Mouse (Mus musculus): ENCODE measurements at regions not wholly inside any gene's neighbourhood (a gene's known extent, or its start where the extent isn't known, plus 50 kb on each side); places are given as distances from the start of the nearest gene placed in this dataset.

DNA sequence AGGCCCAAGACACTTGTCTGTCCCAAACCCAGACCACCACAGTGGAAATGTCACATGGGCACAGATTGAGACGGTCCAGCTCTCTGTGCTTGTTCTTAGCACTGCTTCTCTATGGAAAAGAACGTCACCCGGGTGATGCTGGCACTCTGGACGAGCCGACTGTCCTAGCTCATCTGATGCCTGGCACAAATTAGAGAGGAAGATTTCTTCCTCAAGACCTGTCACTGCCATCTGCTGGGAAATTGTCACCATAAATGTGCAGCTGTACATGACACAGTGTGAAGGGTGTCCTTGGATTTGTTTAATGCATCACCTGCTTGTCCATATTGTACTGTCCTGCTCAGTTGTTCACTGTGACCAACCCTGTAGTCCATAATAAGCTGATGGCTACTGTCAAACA, 238.7 kb upstream of the 4931429L15Rik start:
- Histone ChIP-seq H3K4me1 (replicated peaks) (no peaks in the 10 kb centered on the region), H3K27me3 (peaks cover 32% of the 10 kb centered on the region), H3K27ac (no peak overlapping the region), H3K9ac (replicated peaks) (no peak overlapping the region), H3K36me3 (no peaks in the 10 kb centered on the region), H3K9me3 (peaks cover 8% of the 10 kb centered on the region; the same call in 1 of the 2 replicates), H3K4me3 (replicated peaks) (no peak overlapping the region), H3K4me2 (no peak overlapping the region)
- no peak for ATAC-seq (ENCODE audit: insufficient number of reproducible peaks, insufficient read depth, low FRiP score, low TSS enrichment, low read depth)
- 90% methylated on average over 5 of the region's 5 CpGs for WGBS

DNA sequence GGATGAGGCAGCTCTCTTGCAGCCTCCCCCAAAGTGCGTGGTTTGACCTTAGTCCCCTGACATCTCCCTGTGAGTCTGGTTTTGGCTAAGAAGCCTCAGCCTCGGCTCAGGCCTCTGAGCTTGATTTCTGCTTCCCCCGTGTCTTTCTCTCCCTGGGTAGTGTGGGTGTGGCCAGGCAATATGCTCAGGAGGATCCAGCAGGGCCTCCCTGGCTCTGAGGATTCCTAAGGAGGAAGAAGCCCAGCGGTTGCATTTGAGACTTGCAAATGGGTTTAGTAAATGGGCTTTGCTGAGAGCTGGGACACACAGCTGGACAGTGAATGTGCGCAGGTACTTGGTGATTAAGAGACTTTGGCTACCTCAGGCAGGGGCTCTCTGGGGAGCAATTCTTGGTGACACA, 238.0 kb upstream of the 4931429L15Rik start:
- no peak for ATAC-seq (ENCODE audit: insufficient number of reproducible peaks, insufficient read depth, low FRiP score, low TSS enrichment, low read depth)
- 33% methylated on average over 5 of the region's 5 CpGs for WGBS
- Histone ChIP-seq H3K27ac (no peak overlapping the region), H3K36me3 (no peaks in the 10 kb centered on the region), H3K4me3 (replicated peaks) (no peak overlapping the region), H3K4me2 (no peak overlapping the region), H3K9me3 (peaks cover 8% of the 10 kb centered on the region; the same call in 1 of the 2 replicates), H3K4me1 (replicated peaks) (no peaks in the 10 kb centered on the region), H3K9ac (replicated peaks) (no peak overlapping the region), H3K27me3 (peaks cover 33% of the 10 kb centered on the region)

DNA sequence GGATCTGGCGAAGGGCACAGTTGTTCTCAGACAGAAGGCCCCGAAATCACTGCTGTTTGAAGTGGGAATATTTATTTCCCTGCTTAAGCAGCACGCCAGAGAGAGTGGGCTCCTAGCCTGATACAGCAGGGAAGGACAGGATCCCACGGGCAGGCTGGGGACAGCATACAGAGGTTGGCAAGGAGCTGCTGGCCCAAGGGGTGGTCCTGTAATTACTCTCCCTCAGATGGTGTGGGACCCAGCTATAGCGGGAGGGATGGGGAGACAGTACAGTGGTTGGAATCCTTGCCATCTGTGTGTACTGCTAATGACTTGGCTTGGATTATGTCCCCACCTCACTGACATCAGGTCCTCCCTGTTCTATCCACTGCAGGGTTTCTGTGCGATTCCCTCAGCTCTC, 235.4 kb upstream of the 4931429L15Rik start:
- H3K27ac ChIP-seq = no peak overlapping the region
- ATAC-seq (ENCODE audit: insufficient number of reproducible peaks, insufficient read depth, low FRiP score, low TSS enrichment, low read depth) = no peak
- H3K4me3 ChIP-seq (replicated peaks) = no peak overlapping the region
- H3K4me2 ChIP-seq = no peak overlapping the region
- H3K36me3 ChIP-seq = no peaks in the 10 kb centered on the region
- peaks cover 8% of the 10 kb centered on the region; the same call in 1 of the 2 replicates for H3K9me3 ChIP-seq
- WGBS = 59% methylated on average over 6 of the region's 6 CpGs
- H3K4me1 ChIP-seq (replicated peaks) = no peaks in the 10 kb centered on the region
- H3K9ac ChIP-seq (replicated peaks) = no peak overlapping the region
- peaks cover 44% of the 10 kb centered on the region for H3K27me3 ChIP-seq

DNA sequence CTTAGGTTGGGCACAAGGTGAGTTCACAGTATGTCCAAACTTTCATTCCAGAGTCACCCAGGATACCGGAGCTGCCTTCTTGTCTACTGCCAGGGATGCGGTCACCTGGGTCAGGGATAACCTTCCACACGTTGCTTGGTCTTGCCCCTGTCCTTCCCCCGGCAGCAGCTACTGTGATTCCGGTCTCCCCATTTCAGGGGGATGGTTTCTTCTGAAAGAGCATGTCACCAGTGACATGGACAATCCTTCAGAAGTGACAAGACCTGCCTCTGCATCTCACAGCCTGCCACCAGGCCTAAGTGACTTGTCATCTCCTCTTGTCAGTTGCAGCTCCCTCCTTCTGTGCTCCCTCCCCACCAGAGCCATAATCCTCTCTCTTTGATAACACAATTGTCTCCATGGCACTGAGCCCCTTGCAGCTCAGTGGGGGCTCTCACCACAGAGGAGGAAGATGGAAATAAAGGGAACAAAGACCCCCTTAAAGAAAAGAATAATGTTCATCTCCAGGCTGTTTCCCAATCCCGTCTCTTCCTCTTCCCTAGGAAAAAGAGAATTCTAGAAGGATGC, 234.9 kb upstream of the 4931429L15Rik start:
- ATAC-seq (ENCODE audit: insufficient number of reproducible peaks, insufficient read depth, low FRiP score, low TSS enrichment, low read depth) = no peak
- no peak overlapping the region for H3K4me3 ChIP-seq (replicated peaks)
- peaks cover 46% of the 10 kb centered on the region for H3K27me3 ChIP-seq
- no peak overlapping the region for H3K9ac ChIP-seq (replicated peaks)
- no peak overlapping the region for H3K4me2 ChIP-seq
- H3K9me3 ChIP-seq = peaks cover 8% of the 10 kb centered on the region; the same call in 1 of the 2 replicates
- no peak overlapping the region for H3K27ac ChIP-seq
- no peaks in the 10 kb centered on the region for H3K36me3 ChIP-seq
- 78% methylated on average over 6 of the region's 6 CpGs for WGBS
- no peaks in the 10 kb centered on the region for H3K4me1 ChIP-seq (replicated peaks)

DNA sequence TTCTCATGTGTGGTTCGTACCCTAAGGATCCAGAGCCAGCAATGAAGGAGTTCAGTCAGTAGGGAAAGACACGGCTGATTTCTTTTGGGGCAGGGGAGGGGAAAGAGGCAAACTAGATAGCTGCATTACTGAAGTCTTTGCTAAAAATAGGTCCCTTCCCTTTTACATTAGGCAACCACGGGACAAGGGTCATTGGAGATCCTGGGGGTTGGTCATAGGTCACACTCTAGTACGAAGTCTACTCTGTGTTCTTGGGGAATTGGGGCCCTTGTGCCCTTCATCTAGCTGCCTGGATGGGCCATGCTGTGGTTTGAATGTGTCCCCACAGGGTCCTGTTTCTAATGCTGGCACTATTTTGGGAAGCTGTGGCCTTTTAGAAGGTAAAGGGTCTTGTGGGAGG, 229.6 kb upstream of the 4931429L15Rik start:
- no peak overlapping the region for H3K9ac ChIP-seq (replicated peaks)
- H3K36me3 ChIP-seq = no peaks in the 10 kb centered on the region
- H3K9me3 ChIP-seq = no peaks in the 10 kb centered on the region
- H3K4me3 ChIP-seq (replicated peaks) = no peak overlapping the region
- no peak overlapping the region for H3K27ac ChIP-seq
- H3K27me3 ChIP-seq = peaks cover 36% of the 10 kb centered on the region
- H3K4me1 ChIP-seq (replicated peaks) = no peaks in the 10 kb centered on the region
- WGBS = 87% methylated on average over 4 of the region's 4 CpGs
- ATAC-seq (ENCODE audit: insufficient number of reproducible peaks, insufficient read depth, low FRiP score, low TSS enrichment, low read depth) = no peak
- no peak overlapping the region for H3K4me2 ChIP-seq

DNA sequence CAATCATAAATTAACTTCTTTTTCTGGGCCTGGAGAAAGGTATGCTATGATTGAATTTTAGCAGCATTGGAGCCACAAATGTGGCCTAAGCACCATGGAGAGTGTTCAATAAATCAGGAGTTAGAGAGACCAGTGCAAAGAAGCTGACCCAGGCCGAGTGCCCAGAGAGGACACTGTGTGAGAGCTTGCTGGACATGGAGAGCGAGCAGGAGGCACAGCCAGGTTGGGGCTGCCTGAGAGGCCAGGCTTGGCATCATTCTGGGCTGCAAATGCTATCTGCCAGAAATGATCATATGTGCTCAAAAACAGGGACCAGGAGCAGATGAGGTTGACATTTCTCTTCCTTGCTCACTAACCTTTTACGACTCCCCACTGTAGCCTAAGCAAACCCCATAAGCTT, 224.5 kb upstream of the 4931429L15Rik start:
- H3K9me3 ChIP-seq = no peaks in the 10 kb centered on the region
- H3K4me3 ChIP-seq (replicated peaks) = no peak overlapping the region
- H3K4me1 ChIP-seq (replicated peaks) = no peaks in the 10 kb centered on the region
- no peak overlapping the region for H3K27ac ChIP-seq
- WGBS = 85% methylated on average over 3 of the region's 3 CpGs
- H3K4me2 ChIP-seq = no peak overlapping the region
- ATAC-seq (ENCODE audit: insufficient number of reproducible peaks, insufficient read depth, low FRiP score, low TSS enrichment, low read depth) = no peak
- no peak overlapping the region for H3K9ac ChIP-seq (replicated peaks)
- no peaks in the 10 kb centered on the region for H3K36me3 ChIP-seq
- peaks cover 18% of the 10 kb centered on the region for H3K27me3 ChIP-seq

DNA sequence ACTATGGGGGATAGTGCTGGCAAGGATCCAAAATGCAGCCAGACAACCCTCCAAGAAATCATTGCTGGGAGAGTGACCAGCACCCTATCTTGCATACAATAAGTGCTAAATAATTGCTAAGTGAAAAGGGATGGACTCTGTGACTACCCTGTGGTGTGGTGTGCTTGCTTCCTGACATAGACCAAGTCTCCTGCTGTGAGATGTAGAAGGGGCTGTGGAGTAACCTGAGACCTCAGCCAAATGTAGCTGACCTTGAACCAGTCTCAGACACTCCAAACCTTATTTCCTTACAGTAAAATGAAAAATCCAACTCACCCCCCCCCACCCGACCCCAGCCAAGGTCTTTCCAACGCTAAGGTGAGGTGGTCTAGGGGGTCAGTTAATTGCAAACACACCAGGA, 221.2 kb upstream of the 4931429L15Rik start:
- Histone ChIP-seq H3K4me2 (no peak overlapping the region), H3K4me3 (replicated peaks) (no peak overlapping the region), H3K27ac (no peak overlapping the region), H3K9me3 (no peaks in the 10 kb centered on the region), H3K4me1 (replicated peaks) (0 out of 2 replicates have a peak, but pooled peaks cover 6% of the 10 kb centered on the region), H3K9ac (replicated peaks) (no peak overlapping the region), H3K27me3 (peaks cover 33% of the 10 kb centered on the region), H3K36me3 (no peaks in the 10 kb centered on the region)
- ATAC-seq (ENCODE audit: insufficient number of reproducible peaks, insufficient read depth, low FRiP score, low TSS enrichment, low read depth) = no peak
- 53% methylated on average over 2 of the region's 2 CpGs for WGBS

DNA sequence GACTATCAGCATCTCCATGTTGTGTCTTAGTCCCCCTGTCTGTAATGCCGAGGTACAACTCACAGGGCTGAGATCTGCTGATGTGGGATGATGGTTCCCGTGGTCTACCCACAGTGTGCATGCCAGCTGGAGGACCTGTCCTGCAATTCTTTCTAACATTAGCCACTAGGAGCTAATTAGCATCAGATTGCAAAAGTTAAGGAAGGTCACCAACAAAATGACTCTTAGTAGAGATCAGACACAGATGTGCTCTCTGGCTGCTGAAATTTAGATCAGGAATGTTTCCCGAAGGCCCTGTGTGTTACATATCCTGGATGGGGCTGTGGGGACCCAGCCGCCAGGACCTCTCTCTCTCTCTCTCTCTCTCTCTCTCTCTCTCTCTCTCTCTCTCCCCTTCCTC, 218.8 kb upstream of the 4931429L15Rik start:
- 30% methylated on average over 4 of the region's 4 CpGs for WGBS
- Histone ChIP-seq H3K9ac (replicated peaks) (no peak overlapping the region), H3K4me3 (replicated peaks) (no peak overlapping the region), H3K27me3 (peaks cover 49% of the 10 kb centered on the region), H3K4me2 (no peak overlapping the region), H3K27ac (no peak overlapping the region), H3K36me3 (no peaks in the 10 kb centered on the region), H3K9me3 (no peaks in the 10 kb centered on the region), H3K4me1 (replicated peaks) (0 out of 2 replicates have a peak, but pooled peaks cover 6% of the 10 kb centered on the region)
- no peak for ATAC-seq (ENCODE audit: insufficient number of reproducible peaks, insufficient read depth, low FRiP score, low TSS enrichment, low read depth)

DNA sequence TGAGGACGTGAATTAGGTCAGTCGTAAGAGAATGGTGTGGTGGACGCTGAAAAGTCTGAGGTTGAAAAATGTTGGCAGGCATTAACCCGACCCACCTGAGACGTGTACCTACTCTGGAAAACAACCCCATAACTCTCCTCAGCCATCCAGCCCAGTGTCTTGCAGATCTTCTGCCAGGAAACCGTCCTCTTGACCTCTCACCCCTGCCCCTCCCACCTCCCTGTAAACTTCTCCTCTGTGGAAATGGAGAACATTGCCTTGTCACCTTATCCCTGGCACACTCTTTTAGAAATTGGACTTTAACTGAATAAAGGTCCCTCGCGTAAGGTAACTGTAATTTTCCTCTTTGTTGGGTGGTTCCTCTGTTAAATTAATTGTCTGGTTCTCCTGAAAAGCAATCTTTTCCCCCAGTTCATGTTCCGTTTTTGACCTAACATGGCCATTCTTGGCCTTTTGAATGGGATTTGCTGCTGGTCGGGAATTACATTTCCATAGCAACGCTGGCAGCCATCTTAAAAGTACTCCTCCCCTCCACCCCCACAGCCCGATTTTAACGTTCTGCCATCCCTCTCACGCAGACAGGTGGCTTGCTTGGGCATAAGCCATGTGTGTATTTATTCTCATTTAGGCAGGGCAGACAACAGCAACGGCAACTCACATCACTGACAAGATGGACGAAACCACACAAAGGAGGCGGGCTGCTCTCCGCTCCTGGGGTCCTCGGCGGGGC, 196.8 kb upstream of the 4931429L15Rik start:
- Histone ChIP-seq H3K9me3 (no peaks in the 10 kb centered on the region), H3K4me1 (replicated peaks) (no peaks in the 10 kb centered on the region), H3K4me3 (replicated peaks) (no peak overlapping the region), H3K27ac (no peak overlapping the region), H3K9ac (replicated peaks) (no peak overlapping the region), H3K27me3 (no peaks in the 10 kb centered on the region; the same call in 1 of the 2 replicates), H3K36me3 (no peaks in the 10 kb centered on the region), H3K4me2 (no peak overlapping the region)
- ATAC-seq (ENCODE audit: insufficient number of reproducible peaks, insufficient read depth, low FRiP score, low TSS enrichment, low read depth) = no peak
- 86% methylated on average over 20 of the region's 20 CpGs for WGBS

DNA sequence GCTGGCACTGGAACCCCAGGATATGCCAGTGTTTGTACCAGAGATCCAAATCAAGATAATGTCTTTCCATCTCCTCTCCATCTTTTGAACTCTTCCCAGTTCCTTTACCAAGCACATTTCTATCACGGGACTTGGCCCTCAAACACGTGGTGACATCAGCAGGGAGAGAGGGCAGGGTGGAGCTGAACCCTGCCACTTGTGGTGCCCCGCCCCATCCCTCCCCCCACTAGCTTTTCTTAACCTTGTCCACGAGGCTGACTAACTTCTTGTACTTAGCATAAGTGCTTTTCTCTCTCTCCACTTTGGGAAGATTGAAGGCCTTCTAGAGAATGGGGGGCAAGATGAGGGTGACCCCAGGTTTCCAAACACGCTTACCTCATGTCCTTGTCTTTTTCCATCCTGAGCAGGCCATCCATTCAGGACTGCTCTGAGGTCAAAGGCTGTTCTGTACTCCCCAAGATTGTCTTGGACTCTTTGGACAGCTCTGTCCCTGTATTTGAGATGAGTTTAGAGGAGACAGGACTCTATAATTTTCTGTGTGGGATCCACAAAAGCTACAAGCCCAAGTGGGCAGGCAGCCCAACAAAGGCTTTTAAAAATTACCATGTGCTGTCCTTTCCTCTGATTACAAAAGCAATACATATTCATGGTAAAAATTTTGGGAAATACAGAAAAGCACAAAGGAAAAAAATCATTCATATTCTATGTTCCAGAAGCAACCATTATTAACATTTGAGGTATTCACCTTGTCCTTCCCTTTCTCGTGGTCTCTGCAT, 192.7 kb upstream of the 4931429L15Rik start:
- Histone ChIP-seq H3K27me3 (peaks cover 12% of the 10 kb centered on the region), H3K4me3 (replicated peaks) (no peak overlapping the region), H3K9ac (replicated peaks) (no peak overlapping the region), H3K4me2 (no peak overlapping the region), H3K4me1 (replicated peaks) (no peaks in the 10 kb centered on the region), H3K9me3 (no peaks in the 10 kb centered on the region), H3K36me3 (no peaks in the 10 kb centered on the region), H3K27ac (no peak overlapping the region)
- 64% methylated on average over 6 of the region's 6 CpGs for WGBS
- ATAC-seq (ENCODE audit: insufficient number of reproducible peaks, insufficient read depth, low FRiP score, low TSS enrichment, low read depth) = no peak

DNA sequence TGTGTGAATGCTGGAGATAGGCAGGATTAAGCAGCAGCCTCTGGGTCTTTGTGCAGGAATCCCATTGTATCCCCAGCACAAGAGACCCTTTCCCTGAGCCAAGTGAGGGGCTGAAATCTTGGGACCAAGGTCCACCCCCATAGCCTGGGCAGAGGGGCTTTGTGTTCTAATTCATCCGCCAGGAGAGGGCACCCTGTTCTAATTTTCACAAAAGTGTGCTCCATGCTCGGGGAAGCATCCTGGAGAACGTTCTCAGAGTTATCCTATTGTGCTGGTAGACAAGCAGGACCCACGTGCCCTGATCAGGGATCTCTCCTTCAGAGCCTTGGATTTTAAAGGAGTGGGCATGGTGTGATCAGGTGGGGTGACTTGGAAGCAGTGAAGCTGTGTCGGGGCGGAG, 191.5 kb upstream of the 4931429L15Rik start:
- H3K9me3 ChIP-seq = no peaks in the 10 kb centered on the region
- no peak for ATAC-seq (ENCODE audit: insufficient number of reproducible peaks, insufficient read depth, low FRiP score, low TSS enrichment, low read depth)
- 59% methylated on average over 6 of the region's 6 CpGs for WGBS
- no peak overlapping the region for H3K4me3 ChIP-seq (replicated peaks)
- H3K4me1 ChIP-seq (replicated peaks) = no peaks in the 10 kb centered on the region
- no peak overlapping the region for H3K27ac ChIP-seq
- H3K36me3 ChIP-seq = no peaks in the 10 kb centered on the region
- no peak overlapping the region for H3K9ac ChIP-seq (replicated peaks)
- peaks cover 16% of the 10 kb centered on the region for H3K27me3 ChIP-seq
- H3K4me2 ChIP-seq = no peak overlapping the region
